Mouse (Mus musculus) intestine, embryonic 15.5 days (tissue): ENCODE data around the gene Gal3st2. TPM values are rescaled to one million over a fixed set of nuclear protein-coding genes. Genes with fewer than 3 reads are reported as not detected.
A peak's percentile ranks its signal among the peaks of the same experiment; 100 is the strongest.
"Not testable (repeated sequence)": the region's sequence is repeated elsewhere in the genome, so short reads cannot be mapped to it uniquely, and the experiment has no call there.

ENCODE experiments used
- ATAC-seq: fragments of 200-750 bp; cut with Nextera tagmentation; 2 replicates; pipeline ENCODE4 v1.8.0; 2017; ENCODE audit warnings: moderate TSS enrichment, moderate library complexity
- H3K27ac ChIP-seq: fragments of 300-500 bp; sonication (generic); 2 replicates; pipeline ENCODE4 v1.5.1; 2015; ENCODE audit warnings: mild to moderate bottlenecking, inconsistent platforms
- H3K27me3 ChIP-seq: fragments of 300-500 bp; sonication (generic); replicated peaks from 2 replicates; pipeline ENCODE4 v1.6.1; 2015; ENCODE audit warnings: inconsistent platforms
- H3K36me3 ChIP-seq: fragments of 300-500 bp; sonication (generic); 2 replicates; pipeline ENCODE4 v1.6.1; 2015; ENCODE audit warnings: inconsistent platforms
- H3K4me1 ChIP-seq: fragments of 300-500 bp; sonication (generic); replicated peaks from 2 replicates; pipeline ENCODE4 v1.6.1; 2015; ENCODE audit warnings: inconsistent platforms
- H3K4me2 ChIP-seq: fragments of 300-500 bp; sonication (generic); replicated peaks from 2 replicates; pipeline ENCODE4 v1.6.1; 2015; ENCODE audit warnings: mild to moderate bottlenecking, inconsistent platforms
- H3K4me3 ChIP-seq: fragments of 300-500 bp; sonication (generic); replicated peaks from 2 replicates; pipeline ENCODE4 v1.5.1; 2015; ENCODE audit warnings: inconsistent platforms
- H3K9ac ChIP-seq: fragments of 300-500 bp; sonication (generic); 2 replicates; pipeline ENCODE4 v1.6.1; 2015; ENCODE audit warnings: inconsistent platforms
- H3K9me3 ChIP-seq: fragments of 300-500 bp; sonication (generic); 2 replicates; pipeline ENCODE4 v1.6.1; 2016; ENCODE audit warnings: inconsistent platforms
- WGBS: fragments of 180-500 bp; shearing (Covaris S2); methylation state at CpG from one replicate; pipeline ENCODE4 v1.1.7; 2015; 5-methylcytosine and 5-hydroxymethylcytosine counted together
- polyA plus RNA-seq: library from polyadenylated mRNA; unstranded; fragments of >200 nt; fragmentation: Nextera tagmentation; extraction: Ambion mirVana; gene quantifications from 2 replicates; pipeline ENCODE4 v1.2.1, GENCODE M21; 2015

Gene Gal3st2
- polyA plus RNA-seq, 1 experiment from 2014 or later = 0.05 TPM

- not testable (repeated sequence) for H3K27me3 ChIP-seq, H3K9ac ChIP-seq, H3K4me1 ChIP-seq, H3K4me3 ChIP-seq, ATAC-seq, H3K4me2 ChIP-seq, H3K9me3 ChIP-seq, H3K36me3 ChIP-seq, H3K27ac ChIP-seq
- 53% methylated on average over 1 of the region's 1 CpGs for WGBS
Measured at GRCm38 (mm10) chr1:93890936-93891335, 29.8 kb downstream of the Gal3st2 start.

GRCm38 (mm10) chr1:93897395-93897794 is 36.3 kb downstream of the Gal3st2 start:
- H3K4me3 ChIP-seq, H3K4me2 ChIP-seq, H3K27ac ChIP-seq, H3K4me1 ChIP-seq, H3K36me3 ChIP-seq, H3K9me3 ChIP-seq, H3K27me3 ChIP-seq, H3K9ac ChIP-seq: not testable (repeated sequence)
- no CpG with 5 or more reads among the region's 1 CpGs for WGBS
- peak; percentile 41; the same call in 1 of the 2 replicates for ATAC-seq

GRCm38 (mm10) chr1:93901291-93901690 is 40.2 kb downstream of the Gal3st2 start:
- WGBS = 43% methylated on average over 3 of the region's 5 CpGs
- H3K9me3 ChIP-seq, H3K4me1 ChIP-seq, H3K4me3 ChIP-seq, H3K27me3 ChIP-seq, H3K36me3 ChIP-seq, ATAC-seq, H3K4me2 ChIP-seq, H3K9ac ChIP-seq, H3K27ac ChIP-seq: not testable (repeated sequence)

GRCm38 (mm10) chr1:93906690-93907089 is 45.6 kb downstream of the Gal3st2 start:
- H3K27ac ChIP-seq, ATAC-seq, H3K27me3 ChIP-seq, H3K9ac ChIP-seq, H3K4me1 ChIP-seq, H3K4me2 ChIP-seq, H3K36me3 ChIP-seq, H3K9me3 ChIP-seq, H3K4me3 ChIP-seq: not testable (repeated sequence)
- WGBS = 81% methylated on average over 4 of the region's 5 CpGs

- WGBS = no CpG with 5 or more reads among the region's 11 CpGs
- H3K9me3 ChIP-seq, H3K4me3 ChIP-seq, H3K27me3 ChIP-seq, H3K4me2 ChIP-seq, H3K9ac ChIP-seq, H3K4me1 ChIP-seq, H3K27ac ChIP-seq, H3K36me3 ChIP-seq: not testable (repeated sequence)
- peak; percentile 42; the same call in 1 of the 2 replicates for ATAC-seq
Measured at GRCm38 (mm10) chr1:93908977-93909586, 48.0 kb downstream of the Gal3st2 start.

GRCm38 (mm10) chr1:93911877-93912276 is 50.8 kb downstream of the Gal3st2 start:
- not testable (repeated sequence) for H3K36me3 ChIP-seq, H3K4me3 ChIP-seq, H3K27me3 ChIP-seq, H3K9me3 ChIP-seq, H3K27ac ChIP-seq, H3K4me2 ChIP-seq, H3K4me1 ChIP-seq, H3K9ac ChIP-seq
- peak; percentile 73; the same call in 1 of the 2 replicates for ATAC-seq
- no CpG with 5 or more reads among the region's 2 CpGs for WGBS

GRCm38 (mm10) chr1:93917160-93917559 is 56.1 kb downstream of the Gal3st2 start:
- H3K4me1 ChIP-seq, H3K27me3 ChIP-seq, H3K4me3 ChIP-seq, H3K36me3 ChIP-seq, H3K9ac ChIP-seq, ATAC-seq, H3K9me3 ChIP-seq, H3K27ac ChIP-seq, H3K4me2 ChIP-seq: not testable (repeated sequence)
- WGBS = 75% methylated on average over 3 of the region's 3 CpGs

- H3K36me3 ChIP-seq, H3K4me2 ChIP-seq, H3K27ac ChIP-seq, H3K9me3 ChIP-seq, H3K27me3 ChIP-seq, H3K4me3 ChIP-seq, H3K4me1 ChIP-seq, ATAC-seq, H3K9ac ChIP-seq: not testable (repeated sequence)
- 84% methylated on average over 2 of the region's 2 CpGs for WGBS
Measured at GRCm38 (mm10) chr1:93918011-93918410, 56.9 kb downstream of the Gal3st2 start, which contains the start of gene Gal3st2b. Gal3st2b (plus strand) TSS chr1:93918311.

- not testable (repeated sequence) for H3K27me3 ChIP-seq, H3K4me1 ChIP-seq, H3K36me3 ChIP-seq, H3K9ac ChIP-seq, H3K27ac ChIP-seq, H3K4me2 ChIP-seq, ATAC-seq, H3K9me3 ChIP-seq, H3K4me3 ChIP-seq
- 56% methylated on average over 1 of the region's 1 CpGs for WGBS
Measured at GRCm38 (mm10) chr1:93918775-93919174, 57.7 kb downstream of the Gal3st2 start.

GRCm38 (mm10) chr1:93919321-93919720 is 58.2 kb downstream of the Gal3st2 start:
- H3K4me2 ChIP-seq, H3K4me3 ChIP-seq, ATAC-seq, H3K9me3 ChIP-seq, H3K27me3 ChIP-seq, H3K9ac ChIP-seq, H3K4me1 ChIP-seq, H3K36me3 ChIP-seq, H3K27ac ChIP-seq: not testable (repeated sequence)
- 77% methylated on average over 3 of the region's 3 CpGs for WGBS

- H3K4me1 ChIP-seq, H3K9me3 ChIP-seq, H3K4me2 ChIP-seq, H3K27me3 ChIP-seq, H3K4me3 ChIP-seq, H3K9ac ChIP-seq, H3K27ac ChIP-seq, H3K36me3 ChIP-seq: not testable (repeated sequence)
- 0 out of 2 replicates have a peak, but pooled peaks have one; percentile 51 for ATAC-seq
- WGBS = 85% methylated on average over 3 of the region's 3 CpGs
Measured at GRCm38 (mm10) chr1:93922609-93923008, 61.5 kb downstream of the Gal3st2 start.

- ATAC-seq, H3K9ac ChIP-seq: not testable (repeated sequence)
Measured at GRCm38 (mm10) chr1:93923098-93923497, 62.0 kb downstream of the Gal3st2 start.

More at GRCm38 (mm10) chr1:93923098-93923497, 62.0 kb downstream of the Gal3st2 start:
- not testable (repeated sequence) for H3K4me3 ChIP-seq, H3K4me1 ChIP-seq, H3K4me2 ChIP-seq, H3K27ac ChIP-seq, H3K27me3 ChIP-seq, H3K36me3 ChIP-seq, H3K9me3 ChIP-seq
- 59% methylated on average over 2 of the region's 2 CpGs for WGBS
